Mouse (Mus musculus) hindbrain, embryonic 11.5 days (tissue): ENCODE measurements around the gene Acot4. TPM values are rescaled to one million over a fixed set of nuclear protein-coding genes. Genes with fewer than 3 reads are reported as not detected.
"Not testable (repeated sequence)": the region's sequence is repeated elsewhere in the genome, so short reads cannot be mapped to it uniquely, and the experiment has no call there.

Experiments
- ATAC-seq: fragments of 200-750 bp; cut with Nextera tagmentation; 2 replicates; pipeline ENCODE4 v1.8.0; 2017; ENCODE audit warnings: mild to moderate bottlenecking, moderate TSS enrichment, moderate library complexity; ENCODE audit not compliant: low FRiP score
- DNase-seq: peaks from one replicate; pipeline ENCODE4 v3.0.0-alpha.2; 2015; ENCODE audit warnings: low spot score
- H3K27ac ChIP-seq: fragments of 300-500 bp; sonication (generic); 2 replicates; pipeline ENCODE4 v1.5.1; 2014; ENCODE audit warnings: mild to moderate bottlenecking, low read depth, low read length
- H3K27me3 ChIP-seq: fragments of 300-500 bp; sonication (generic); 2 replicates; pipeline ENCODE4 v1.6.1; 2014; ENCODE audit warnings: mild to moderate bottlenecking, low read length, moderate library complexity, mixed read lengths; ENCODE audit not compliant: control insufficient read depth, insufficient read depth
- H3K36me3 ChIP-seq: fragments of 300-500 bp; sonication (generic); 2 replicates; pipeline ENCODE4 v1.6.1; 2014; ENCODE audit warnings: mild to moderate bottlenecking, low read length, moderate library complexity, mixed read lengths; ENCODE audit not compliant: control insufficient read depth, insufficient read depth
- H3K4me1 ChIP-seq: fragments of 300-500 bp; sonication (generic); replicated peaks from 2 replicates; pipeline ENCODE4 v1.6.1; 2014; ENCODE audit warnings: low read length, mixed read lengths; ENCODE audit not compliant: control insufficient read depth, insufficient read depth
- H3K4me2 ChIP-seq: fragments of 300-500 bp; sonication (generic); replicated peaks from 2 replicates; pipeline ENCODE4 v1.6.1; 2014; ENCODE audit warnings: mild to moderate bottlenecking, low read depth, low read length
- H3K4me3 ChIP-seq: fragments of 300-500 bp; sonication (generic); 2 replicates; pipeline ENCODE4 v1.5.1; 2014; ENCODE audit warnings: low read depth, low read length
- H3K9ac ChIP-seq: fragments of 300-500 bp; sonication (generic); 2 replicates; pipeline ENCODE4 v1.6.1; 2014; ENCODE audit warnings: low read depth, low read length
- H3K9me3 ChIP-seq: fragments of 300-500 bp; sonication (generic); 2 replicates; pipeline ENCODE4 v1.6.1; 2016; ENCODE audit warnings: low read length; ENCODE audit not compliant: control insufficient read depth
- WGBS: fragments of 180-500 bp; shearing (Covaris S2); extraction: QIAGEN DNeasy Blood & Tissue Kit; methylation state at CpG from one replicate; pipeline ENCODE4 v1.1.7; 2014; 5-methylcytosine and 5-hydroxymethylcytosine counted together
- polyA plus RNA-seq: library from polyadenylated mRNA; unstranded; fragments of >200 nt; fragmentation: Nextera tagmentation; extraction: Ambion mirVana; gene quantifications from 2 replicates; pipeline ENCODE4 v1.2.1, GENCODE M21; 2014

Gene Acot4
- polyA plus RNA-seq, 1 experiment from 2014 or later = 0.63 TPM

DNA sequence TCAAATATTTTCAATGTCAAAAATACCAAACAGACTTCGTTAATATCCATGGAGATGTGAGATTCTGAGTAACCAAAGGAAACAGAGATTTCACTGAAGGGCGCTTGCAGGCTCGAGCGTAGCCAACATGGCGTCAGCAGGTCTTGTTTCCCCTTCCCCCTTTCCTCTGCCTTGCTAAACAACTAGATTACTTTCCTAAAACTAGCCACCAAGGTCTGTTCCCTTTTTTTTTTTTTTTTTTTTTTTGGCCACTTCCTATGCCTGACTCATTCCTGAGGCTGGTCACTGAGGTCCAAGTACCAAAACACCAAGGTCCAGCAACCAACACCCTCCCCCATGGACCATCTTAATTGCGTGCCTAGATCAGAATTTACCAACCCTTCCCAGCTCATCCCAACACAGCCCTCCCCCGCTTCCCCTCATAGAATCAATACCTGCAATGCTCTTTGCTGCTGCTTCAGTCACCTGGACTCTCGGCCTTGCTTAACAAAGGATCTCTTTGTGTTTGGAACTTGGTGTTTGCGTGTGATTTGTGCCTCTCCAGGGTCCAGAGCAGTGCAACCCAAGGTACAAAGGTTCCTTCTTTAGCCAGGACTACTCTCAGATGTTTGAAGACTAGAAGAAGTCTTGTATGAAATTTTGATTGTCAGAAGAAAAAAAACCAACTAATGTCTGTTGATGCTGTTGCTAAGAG is 15.0 kb upstream of the Acot4 start:
- H3K27me3 ChIP-seq = no peaks in the 10 kb centered on the region
- WGBS = 87% methylated on average over 9 of the region's 9 CpGs
- H3K4me3 ChIP-seq = no peak overlapping the region
- no peak overlapping the region for H3K9ac ChIP-seq
- H3K36me3 ChIP-seq = no peaks in the 10 kb centered on the region
- H3K9me3 ChIP-seq = no peaks in the 10 kb centered on the region
- H3K4me2 ChIP-seq = no peak overlapping the region
- DNase-seq (no peak), ATAC-seq (no peak)
- no peaks in the 10 kb centered on the region for H3K4me1 ChIP-seq
- no peak overlapping the region for H3K27ac ChIP-seq

DNA sequence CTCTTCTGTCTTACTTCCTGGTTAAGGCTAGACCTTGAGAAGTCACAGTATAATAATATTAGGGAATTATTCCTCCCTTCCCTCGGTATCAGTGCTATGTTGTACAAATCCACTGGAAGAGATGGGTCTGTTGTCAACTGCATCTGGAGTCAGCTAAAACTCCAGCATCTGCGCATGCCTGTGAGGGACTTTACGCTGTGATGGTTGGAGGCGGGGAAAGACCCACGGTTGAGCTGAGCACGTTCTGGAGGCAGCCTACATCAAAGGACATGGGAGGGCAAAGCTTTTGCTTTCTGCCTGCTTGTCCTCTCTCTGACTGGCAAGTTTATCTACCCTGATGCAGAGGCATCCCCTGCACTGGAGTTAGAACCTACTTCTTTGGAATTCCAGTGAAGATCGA is 12.3 kb upstream of the Acot4 start:
- no peak overlapping the region for H3K4me2 ChIP-seq
- WGBS = 93% methylated on average over 7 of the region's 7 CpGs
- DNase-seq = no peak
- no peaks in the 10 kb centered on the region for H3K4me1 ChIP-seq
- no peak overlapping the region for H3K4me3 ChIP-seq
- H3K27ac ChIP-seq = no peak overlapping the region
- no peaks in the 10 kb centered on the region for H3K27me3 ChIP-seq
- H3K9me3 ChIP-seq = no peaks in the 10 kb centered on the region
- ATAC-seq = no peak
- no peaks in the 10 kb centered on the region for H3K36me3 ChIP-seq
- no peak overlapping the region for H3K9ac ChIP-seq

DNA sequence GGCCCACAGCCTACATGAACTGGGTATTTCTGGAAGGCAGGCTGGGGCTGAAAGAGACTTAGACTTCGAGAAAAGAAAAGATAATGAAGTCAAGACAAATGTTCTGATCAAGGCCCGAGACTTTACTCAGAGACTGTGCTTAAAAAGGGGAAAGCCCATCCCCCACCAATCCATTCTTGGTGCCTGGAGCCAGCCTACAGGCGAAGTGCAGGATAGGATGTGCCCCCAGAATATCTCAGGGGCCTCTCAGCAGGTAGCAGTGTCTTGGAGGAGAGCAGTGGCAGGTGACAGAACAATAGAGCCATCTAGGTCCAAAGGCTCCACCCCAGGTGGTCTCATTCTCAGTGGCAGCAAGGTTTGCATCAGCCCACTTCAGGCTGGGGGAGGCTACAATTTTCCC is 9.9 kb upstream of the Acot4 start:
- not testable (repeated sequence) for H3K4me1 ChIP-seq, H3K4me2 ChIP-seq, H3K27me3 ChIP-seq, ATAC-seq, H3K27ac ChIP-seq, H3K4me3 ChIP-seq, H3K36me3 ChIP-seq, H3K9ac ChIP-seq, DNase-seq, H3K9me3 ChIP-seq
- WGBS = 52% methylated on average over 3 of the region's 3 CpGs

DNA sequence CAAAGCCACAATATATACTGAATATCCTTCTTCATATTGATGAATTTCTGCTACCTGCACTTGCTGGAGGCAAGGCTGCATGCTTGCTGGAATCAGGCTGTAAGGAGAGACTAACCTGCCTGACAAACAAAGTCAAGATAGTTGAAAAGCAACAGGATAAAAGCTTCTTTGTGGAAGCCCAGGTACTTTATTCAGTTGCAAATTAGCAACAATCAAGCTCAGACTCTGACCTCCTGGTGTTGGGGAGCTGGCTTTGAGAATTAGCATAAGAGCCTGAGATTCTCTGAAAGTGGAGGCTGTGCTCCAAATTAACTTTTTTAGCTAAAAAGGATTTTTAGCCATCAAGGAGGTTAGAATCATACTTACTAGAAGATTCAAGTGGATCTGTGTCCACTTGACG is 9.1 kb upstream of the Acot4 start:
- not testable (repeated sequence) for H3K4me1 ChIP-seq, ATAC-seq, H3K4me2 ChIP-seq, DNase-seq, H3K36me3 ChIP-seq, H3K27ac ChIP-seq, H3K4me3 ChIP-seq, H3K27me3 ChIP-seq, H3K9ac ChIP-seq, H3K9me3 ChIP-seq
- 91% methylated on average over 1 of the region's 1 CpGs for WGBS

DNA sequence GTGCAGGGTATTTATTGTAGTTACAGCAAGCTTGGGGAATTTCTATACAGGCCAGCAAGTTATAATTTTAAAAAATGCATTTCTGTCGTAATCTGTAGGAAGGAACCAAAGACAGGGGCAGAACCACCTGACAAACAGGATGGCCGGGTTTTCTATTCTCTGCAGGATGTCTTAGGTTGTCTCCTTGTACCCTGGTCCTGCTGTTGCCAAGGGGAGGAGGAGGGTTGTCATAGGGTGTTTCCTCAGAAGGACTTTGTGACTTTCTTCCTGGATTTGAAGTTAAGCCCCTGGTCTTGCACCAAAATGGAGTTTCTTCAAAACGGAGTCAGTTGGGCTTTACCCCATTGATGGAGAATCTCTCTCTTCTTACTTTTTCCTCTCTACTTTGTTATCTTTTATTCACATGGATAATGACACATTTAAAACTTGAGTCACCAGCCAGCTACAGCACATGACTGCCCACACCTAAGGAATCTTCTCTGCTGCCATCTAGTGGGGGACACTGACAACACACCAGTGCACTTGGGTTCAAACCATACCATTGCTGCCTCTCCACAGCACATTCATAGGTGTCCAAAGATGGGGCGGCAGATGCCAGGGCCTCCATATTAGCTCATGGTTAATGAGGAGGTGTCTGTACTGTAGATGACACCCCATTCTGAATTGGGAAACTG is 7.4 kb upstream of the Acot4 start:
- DNase-seq = peak; percentile 86
- 76% methylated on average over 4 of the region's 4 CpGs for WGBS
- H3K27me3 ChIP-seq = no peaks in the 10 kb centered on the region

DNA sequence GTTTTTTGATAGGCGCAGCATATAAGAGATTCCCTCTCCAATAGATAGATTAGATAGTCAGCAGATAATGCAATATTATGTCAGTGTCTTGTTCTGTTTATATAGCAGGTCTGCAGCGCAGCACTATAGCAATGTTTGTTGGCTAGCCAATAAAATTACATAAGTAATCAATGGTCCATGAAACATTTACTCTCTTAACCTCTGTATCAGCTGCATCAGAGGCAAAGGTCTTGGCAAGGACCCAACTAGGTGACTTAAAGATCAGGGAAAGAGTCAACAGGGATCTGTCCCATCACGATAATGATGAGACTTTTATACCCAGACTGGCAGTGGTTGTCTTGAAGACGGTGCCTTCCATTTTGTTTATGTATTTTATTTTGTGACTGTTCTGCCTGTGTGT is 5.3 kb upstream of the Acot4 start:
- H3K9me3 ChIP-seq = no peaks in the 10 kb centered on the region
- no peak overlapping the region for H3K9ac ChIP-seq
- H3K4me2 ChIP-seq = no peak overlapping the region
- DNase-seq (no peak), ATAC-seq (no peak)
- H3K27me3 ChIP-seq = no peaks in the 10 kb centered on the region
- H3K4me1 ChIP-seq = no peaks in the 10 kb centered on the region
- no peak overlapping the region for H3K27ac ChIP-seq
- no peaks in the 10 kb centered on the region for H3K36me3 ChIP-seq
- no peak overlapping the region for H3K4me3 ChIP-seq
- WGBS = 89% methylated on average over 4 of the region's 4 CpGs

More for the DNA sequence above, 7.4 kb upstream of the Acot4 start:
- Histone ChIP-seq H3K36me3 (no peaks in the 10 kb centered on the region), H3K4me2 (no peak overlapping the region), H3K9me3 (no peaks in the 10 kb centered on the region), H3K4me3 (no peak overlapping the region), H3K9ac (no peak overlapping the region), H3K27ac (no peak overlapping the region), H3K4me1 (no peaks in the 10 kb centered on the region)
- ATAC-seq = no peak

DNA sequence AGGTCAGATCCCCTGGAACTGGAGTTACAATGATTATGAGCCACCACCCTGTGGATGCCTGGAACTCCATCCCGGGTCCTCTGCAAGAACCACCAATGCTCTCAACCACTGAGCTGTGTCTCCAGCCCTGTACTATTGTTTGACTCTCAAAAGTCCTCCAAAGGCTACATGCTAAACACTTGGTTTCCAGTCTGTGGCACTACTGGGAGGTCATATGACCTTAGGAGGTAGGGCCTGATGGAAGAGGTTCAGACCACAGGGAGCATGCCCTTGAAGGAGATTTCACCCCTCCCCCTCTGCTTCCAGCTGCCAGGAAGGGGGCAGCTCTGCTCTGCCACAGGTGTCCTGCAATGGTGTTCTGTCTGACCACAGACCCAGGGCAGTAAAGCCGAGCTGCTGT is 4.9 kb upstream of the Acot4 start:
- H3K9me3 ChIP-seq, H3K36me3 ChIP-seq, H3K27ac ChIP-seq, H3K27me3 ChIP-seq, H3K4me3 ChIP-seq, DNase-seq, H3K4me2 ChIP-seq, H3K9ac ChIP-seq, ATAC-seq, H3K4me1 ChIP-seq: not testable (repeated sequence)
- WGBS = 75% methylated on average over 2 of the region's 2 CpGs

DNA sequence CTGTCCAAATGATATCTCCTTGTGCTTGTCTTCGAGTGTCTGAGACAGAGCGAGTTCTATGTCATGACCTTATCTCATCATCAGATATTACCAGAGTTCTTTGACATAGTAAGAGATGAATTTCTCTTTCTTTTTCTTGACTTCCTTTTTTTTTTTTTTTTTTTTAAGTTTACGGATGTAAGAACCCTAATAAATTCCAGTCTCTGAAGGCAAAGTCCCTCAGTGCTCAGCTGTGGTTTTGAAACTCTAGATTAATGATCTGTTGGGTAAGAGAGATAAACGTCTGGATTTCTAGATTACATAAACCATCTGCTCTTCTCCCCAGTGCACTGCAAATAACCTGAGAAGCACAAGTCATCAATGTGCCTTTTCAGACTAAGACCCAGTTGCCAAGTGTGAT is 4.1 kb upstream of the Acot4 start:
- Histone ChIP-seq H3K36me3 (no peaks in the 10 kb centered on the region), H3K4me1 (no peaks in the 10 kb centered on the region), H3K9me3 (no peaks in the 10 kb centered on the region), H3K4me2 (no peak overlapping the region), H3K9ac (no peak overlapping the region), H3K27me3 (no peaks in the 10 kb centered on the region), H3K27ac (no peak overlapping the region), H3K4me3 (no peak overlapping the region)
- DNase-seq (no peak), ATAC-seq (no peak)
- 80% methylated on average over 4 of the region's 4 CpGs for WGBS

DNA sequence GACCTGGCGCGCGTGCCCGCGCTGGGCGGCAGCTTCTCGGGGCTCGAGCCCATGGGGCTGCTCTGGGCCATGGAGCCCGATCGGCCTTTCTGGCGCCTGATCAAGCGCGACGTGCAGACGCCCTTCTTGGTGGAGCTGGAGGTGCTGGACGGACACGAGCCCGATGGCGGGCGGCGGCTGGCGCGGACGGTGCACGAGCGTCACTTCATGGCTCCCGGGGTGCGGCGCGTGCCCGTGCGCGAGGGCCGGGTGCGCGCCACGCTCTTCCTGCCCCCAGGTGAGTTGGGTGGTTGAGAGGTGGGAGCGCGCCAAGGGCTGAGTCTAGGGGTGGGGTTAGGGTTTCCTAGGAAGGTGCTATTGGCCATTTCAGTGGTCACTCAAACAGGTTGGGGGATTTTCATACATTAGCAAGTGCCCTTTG is 522 bp downstream of the Acot4 start, which contains the start of gene Gm49366:
TSS of gene Gm49366 (plus strand) at position 245 of the 421 bp plus-strand sequence.
- not testable (repeated sequence) for H3K4me1 ChIP-seq, H3K9me3 ChIP-seq, H3K27me3 ChIP-seq, H3K36me3 ChIP-seq, H3K27ac ChIP-seq, ATAC-seq
- H3K9ac ChIP-seq = peak within 1 kb of the TSS; percentile 42; the same call in 1 of the 2 replicates
- WGBS = 5% methylated on average over 39 of the region's 39 CpGs
- H3K4me3 ChIP-seq = peak within 1 kb of the TSS; percentile 37
- peak; percentile 39 for DNase-seq
- H3K4me2 ChIP-seq = peak within 1 kb of the TSS; percentile 51
